Mouse (Mus musculus) testis, adult 2 months (tissue): Measurements from ENCODE around the gene Ddah1. TPM values are rescaled to one million over a fixed set of nuclear protein-coding genes. Genes with fewer than 3 reads are reported as not detected.

Experiments
- H3K27ac ChIP-seq: fragments of 200-500 bp; 2 replicates; pipeline ENCODE4 v1.5.1; 2012; ENCODE audit warnings: low read depth, low read length; ENCODE audit not compliant: control insufficient read depth, insufficient read depth
- H3K27me3 ChIP-seq: fragments of 200-500 bp; 2 replicates; pipeline ENCODE4 v1.6.1; 2012; ENCODE audit warnings: mild to moderate bottlenecking, low read length, moderate library complexity; ENCODE audit not compliant: control insufficient read depth, insufficient read depth
- H3K36me3 ChIP-seq: fragments of 200-500 bp; 2 replicates; pipeline ENCODE4 v1.6.1; 2012; ENCODE audit warnings: mild to moderate bottlenecking, low read length; ENCODE audit not compliant: control insufficient read depth, insufficient read depth
- H3K4me1 ChIP-seq: fragments of 200-500 bp; 2 replicates; pipeline ENCODE4 v1.6.1; 2012; ENCODE audit warnings: low read length; ENCODE audit not compliant: control insufficient read depth, insufficient read depth
- H3K4me3 ChIP-seq: fragments of 200-500 bp; 2 replicates; pipeline ENCODE4 v1.5.1; 2012; ENCODE audit warnings: low read depth, mild to moderate bottlenecking, low read length, moderate library complexity, mixed read lengths; ENCODE audit not compliant: control insufficient read depth
- CTCF ChIP-seq: fragments of 200-500 bp; IDR thresholded peaks from 2 replicates; pipeline ENCODE4 v1.5.1; 2012; ENCODE audit warnings: low read depth, mild to moderate bottlenecking, inconsistent platforms, low read length, moderate library complexity; ENCODE audit not compliant: control insufficient read depth, insufficient read depth, insufficient replicate concordance
- POLR2A ChIP-seq: fragments of 200-500 bp; IDR thresholded peaks from 2 replicates; pipeline ENCODE4 v1.6.1; 2012; ENCODE audit warnings: low read depth, mild to moderate bottlenecking, inconsistent platforms, low read length, moderate library complexity; ENCODE audit not compliant: control insufficient read depth
- polyA plus RNA-seq: library from polyadenylated mRNA; depleted of rRNA; stranded (reverse); fragments of >200 nt; gene quantifications from 2 replicates; pipeline ENCODE4 v1.2.3, GENCODE M21; 2012

Gene Ddah1
- polyA plus RNA-seq, 1 experiment, result 11.0 TPM

- Histone ChIP-seq H3K4me3 (no peak overlapping the region), H3K4me1 (no peaks in the 10 kb centered on the region), H3K27me3 (no peaks in the 10 kb centered on the region), H3K27ac (no peak overlapping the region), H3K36me3 (no peaks in the 10 kb centered on the region)
- TF ChIP-seq CTCF (no peak), POLR2A (no peak)
Measured at GRCm38 (mm10) chr3:145852041-145852440, 93.6 kb downstream of the Ddah1 start.

GRCm38 (mm10) chr3:145852800-145853199 lies 94.3 kb downstream of the Ddah1 start:
- Histone ChIP-seq H3K36me3 (no peaks in the 10 kb centered on the region), H3K27ac (no peak overlapping the region), H3K27me3 (no peaks in the 10 kb centered on the region), H3K4me3 (no peak overlapping the region), H3K4me1 (no peaks in the 10 kb centered on the region)
- TF ChIP-seq POLR2A, result no peak
- no peak for TF ChIP-seq CTCF

- no peak overlapping the region for H3K4me3 ChIP-seq
- TF ChIP-seq POLR2A (no peak), CTCF (no peak)
- no peak overlapping the region for H3K27ac ChIP-seq
- no peaks in the 10 kb centered on the region for H3K27me3 ChIP-seq
- no peaks in the 10 kb centered on the region for H3K4me1 ChIP-seq
- H3K36me3 ChIP-seq, result no peaks in the 10 kb centered on the region
Measured at GRCm38 (mm10) chr3:145853713-145854112, 95.2 kb downstream of the Ddah1 start.

- TF ChIP-seq POLR2A (no peak), CTCF (no peak)
- Histone ChIP-seq H3K36me3 (no peaks in the 10 kb centered on the region), H3K4me3 (no peak overlapping the region), H3K4me1 (no peaks in the 10 kb centered on the region), H3K27ac (no peak overlapping the region), H3K27me3 (no peaks in the 10 kb centered on the region)
Measured at GRCm38 (mm10) chr3:145854427-145854826, 96.0 kb downstream of the Ddah1 start.

GRCm38 (mm10) chr3:145855299-145855698 lies 96.8 kb downstream of the Ddah1 start:
- no peaks in the 10 kb centered on the region for H3K27me3 ChIP-seq
- no peak for TF ChIP-seq CTCF
- TF ChIP-seq POLR2A, result no peak
- H3K4me3 ChIP-seq, result no peak overlapping the region
- H3K4me1 ChIP-seq, result no peaks in the 10 kb centered on the region
- H3K36me3 ChIP-seq, result no peaks in the 10 kb centered on the region
- H3K27ac ChIP-seq, result no peak overlapping the region

- Histone ChIP-seq H3K27me3 (no peaks in the 10 kb centered on the region), H3K4me1 (no peaks in the 10 kb centered on the region), H3K4me3 (no peak overlapping the region), H3K27ac (no peak overlapping the region), H3K36me3 (no peaks in the 10 kb centered on the region)
- TF ChIP-seq POLR2A (no peak), CTCF (no peak)
Measured at GRCm38 (mm10) chr3:145858388-145858787, 99.9 kb downstream of the Ddah1 start.

DNA sequence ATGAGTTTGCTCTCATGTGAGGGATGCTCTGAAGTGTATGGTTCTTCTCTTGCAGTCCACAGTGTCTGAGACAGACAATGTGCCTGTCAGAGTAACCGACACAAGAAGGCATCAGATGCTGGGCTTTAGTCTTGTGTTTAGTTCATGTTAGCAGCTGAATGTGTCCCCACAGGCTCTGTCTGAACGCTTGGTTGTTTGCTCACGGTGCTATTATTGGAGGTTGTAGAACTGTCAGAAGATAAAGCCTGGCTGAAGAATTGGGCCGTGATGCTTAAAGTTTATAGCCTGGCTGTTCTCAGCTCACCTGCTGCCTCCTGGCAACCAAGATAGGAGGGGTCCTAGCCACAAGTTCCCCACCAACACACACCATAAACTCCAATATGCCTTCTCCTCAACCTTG lies 104.0 kb downstream of the Ddah1 start:
- no peaks in the 10 kb centered on the region for H3K27me3 ChIP-seq

DNA sequence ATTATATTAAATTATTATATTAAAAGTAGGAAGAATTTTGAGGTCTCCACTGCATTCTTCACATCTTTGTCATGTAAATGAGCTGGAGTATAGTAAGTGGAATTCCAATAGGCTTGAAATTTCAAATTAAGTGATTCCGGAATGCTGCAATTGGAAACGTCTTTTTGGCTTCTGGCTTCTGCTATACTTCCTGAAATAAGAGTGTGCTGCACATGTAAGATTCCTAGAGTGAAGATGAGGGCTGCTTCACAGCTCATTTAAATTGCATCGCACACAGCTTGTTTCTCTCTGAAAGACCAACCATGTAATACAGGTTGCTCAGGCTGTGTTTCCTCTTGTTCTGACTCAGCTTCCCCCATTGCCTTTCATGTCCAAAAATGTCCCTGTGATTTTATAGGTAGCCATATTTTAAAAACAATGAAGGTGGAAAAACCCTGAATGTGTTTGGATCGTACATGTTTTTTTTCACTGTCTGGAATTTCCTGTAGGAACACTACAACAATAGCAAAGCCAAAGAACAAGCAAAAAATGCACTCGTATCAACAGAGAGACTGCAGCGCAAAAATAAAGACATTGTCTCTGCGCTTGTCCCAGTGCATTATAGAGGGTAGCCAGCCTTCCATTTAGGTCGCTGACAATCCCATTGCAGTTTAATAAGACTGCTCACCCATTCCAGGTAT lies 105.7 kb downstream of the Ddah1 start:
- H3K4me1 ChIP-seq, result no peaks in the 10 kb centered on the region
- H3K27me3 ChIP-seq, result no peaks in the 10 kb centered on the region
- no peak overlapping the region for H3K4me3 ChIP-seq
- H3K36me3 ChIP-seq, result no peaks in the 10 kb centered on the region
- TF ChIP-seq CTCF, result no peak
- no peak for TF ChIP-seq POLR2A
- no peak overlapping the region for H3K27ac ChIP-seq

More for the DNA sequence above, 104.0 kb downstream of the Ddah1 start:
- Histone ChIP-seq H3K4me1 (no peaks in the 10 kb centered on the region), H3K27ac (no peak overlapping the region), H3K36me3 (no peaks in the 10 kb centered on the region), H3K4me3 (no peak overlapping the region)
- TF ChIP-seq CTCF, result no peak
- no peak for TF ChIP-seq POLR2A
